Mouse (Mus musculus): ENCODE data around the gene Terb2. TPM values are rescaled to one million over a fixed set of nuclear protein-coding genes. Genes with fewer than 3 reads are reported as not detected.
"Not testable (repeated sequence)": the region's sequence is repeated elsewhere in the genome, so short reads cannot be mapped to it uniquely, and the experiment has no call there.

Terb2 gene
- total RNA-seq, 2 experiments from 2014 or later, result not detected

GRCm38 (mm10) chr2:122160680-122161079 is 25.4 kb upstream of the Terb2 start, which contains the start of gene Trim69:
Gene Trim69 (plus strand): TSS chr2:122160700.
- intact Hi-C loops (cut with DNase I), result loop anchor here (1.0 to 2.0 kb wide), 2 partner anchors 42 to 90 kb away; partner anchors contain the start of gene Spg11
- peak; percentile 89 to 94 for DNase-seq

- peak in 1 of 2 experiments; percentile 14 for DNase-seq
- intact Hi-C loops (cut with DNase I), result loop anchor here (2.0 kb wide), 1 partner anchor 43 kb away; the partner anchor contains the start of gene Spg11
Measured at GRCm38 (mm10) chr2:122161542-122161941, 24.5 kb upstream of the Terb2 start.

GRCm38 (mm10) chr2:122162529-122162928 is 23.5 kb upstream of the Terb2 start:
- DNase-seq, result no peak
- intact Hi-C loops (cut with DNase I), result no loop called here

- DNase-seq, result peak in 1 of 2 experiments; percentile 16
- intact Hi-C loops (cut with DNase I), result no loop called here
Measured at GRCm38 (mm10) chr2:122163430-122164195, 22.5 kb upstream of the Terb2 start.

- intact Hi-C loops (cut with DNase I), result no loop called here
- DNase-seq, result no peak
Measured at GRCm38 (mm10) chr2:122164293-122164692, 21.8 kb upstream of the Terb2 start.

- intact Hi-C loops (cut with DNase I), result no loop called here
- no peak for DNase-seq
Measured at GRCm38 (mm10) chr2:122171292-122171691, 14.8 kb upstream of the Terb2 start.

- intact Hi-C loops (cut with DNase I), result no loop called here
- DNase-seq, result no peak
Measured at GRCm38 (mm10) chr2:122172188-122172587, 13.9 kb upstream of the Terb2 start.

GRCm38 (mm10) chr2:122180051-122180822 is 5.8 kb upstream of the Terb2 start:
- intact Hi-C loops (cut with DNase I), result no loop called here
- no peak for DNase-seq

- DNase-seq, result no peak
- intact Hi-C loops (cut with DNase I), result no loop called here
Measured at GRCm38 (mm10) chr2:122185086-122185485, 986 bp upstream of the Terb2 start.

- DNase-seq, result no peak
- intact Hi-C loops (cut with DNase I), result no loop called here
Measured at GRCm38 (mm10) chr2:122186751-122187150, 679 bp downstream of the Terb2 start.

GRCm38 (mm10) chr2:122191849-122192248 is 5.8 kb downstream of the Terb2 start:
- no peak for DNase-seq
- intact Hi-C loops (cut with DNase I), result loop anchor here (10.0 kb wide), 1 partner anchor 433 kb away; no protein-coding TSS in a partner anchor

- DNase-seq, result peak; percentile 9 to 32
- intact Hi-C loops (cut with DNase I), result loop anchor here (1.0 to 10.0 kb wide), 4 partner anchors 50 to 430 kb away; no protein-coding TSS in a partner anchor
Measured at GRCm38 (mm10) chr2:122194509-122194929, 8.4 kb downstream of the Terb2 start.

- DNase-seq, result no peak
- intact Hi-C loops (cut with DNase I), result no loop called here
Measured at GRCm38 (mm10) chr2:122201501-122201900, 15.4 kb downstream of the Terb2 start.

GRCm38 (mm10) chr2:122206440-122207107 is 20.5 kb downstream of the Terb2 start:
- no peak for DNase-seq
- intact Hi-C loops (cut with DNase I), result no loop called here

- intact Hi-C loops (cut with DNase I), result no loop called here
- DNase-seq, result no peak
Measured at GRCm38 (mm10) chr2:122210534-122211228, 24.6 kb downstream of the Terb2 start.

- intact Hi-C loops (cut with DNase I); DNase-seq: not testable (repeated sequence)
Measured at GRCm38 (mm10) chr2:122217075-122217474, 31.0 kb downstream of the Terb2 start.

- DNase-seq, result no peak
- intact Hi-C loops (cut with DNase I), result no loop called here
Measured at GRCm38 (mm10) chr2:122218234-122218633, 32.2 kb downstream of the Terb2 start.

- intact Hi-C loops (cut with DNase I), result no loop called here
- DNase-seq, result no peak
Measured at GRCm38 (mm10) chr2:122221378-122221777, 35.3 kb downstream of the Terb2 start.

GRCm38 (mm10) chr2:122221798-122222197 is 35.7 kb downstream of the Terb2 start:
- no peak for DNase-seq
- intact Hi-C loops (cut with DNase I), result no loop called here

- intact Hi-C loops (cut with DNase I), result no loop called here
- DNase-seq, result no peak
Measured at GRCm38 (mm10) chr2:122222272-122222671, 36.2 kb downstream of the Terb2 start.

Measured in heart, postnatal 10 days (tissue).